ENCODE assay signal across 23 mouse cellular contexts in the genomic region with DNA sequence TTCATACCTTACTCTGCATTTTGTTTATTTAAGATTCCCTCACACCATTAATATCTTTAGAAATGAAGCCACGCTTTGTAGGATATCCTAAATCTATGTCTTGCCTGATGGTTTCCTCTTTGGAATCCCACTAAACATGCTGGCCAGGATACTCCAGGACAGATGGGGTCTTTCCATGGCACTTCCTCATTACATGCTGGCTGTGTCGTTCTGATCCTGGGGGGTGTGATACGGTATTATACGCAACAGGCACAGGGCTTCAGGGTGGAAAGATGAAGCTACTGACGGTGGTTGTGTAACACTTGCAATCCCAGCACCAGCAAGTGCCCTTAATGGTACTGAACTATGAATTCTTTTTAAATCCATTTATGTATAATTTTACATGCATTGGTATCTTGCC.
"Had no signal": no experiment of that assay in that cellular context is flagged by ENCODE, and none has a peak within 500 bp of the region (broad histone marks: within the 10 kb centered on the region; RNA-seq: fewer than 3 reads in every experiment).

No protein-coding gene starts in this region.

- H3K9me3 ChIP-seq: limb, embryonic 10.5 days; limb, embryonic 13.5 days; liver, embryonic 12.5 days; liver, embryonic 15.5 days; midbrain, embryonic 12.5 days; midbrain, embryonic 15.5 days; neural tube, embryonic 13.5 days; stomach, embryonic 15.5 days had no signal

- H3K4me3 ChIP-seq: layer of hippocampus, adult 2 months; limb, embryonic 10.5 days; limb, embryonic 13.5 days; liver, embryonic 12.5 days; liver, embryonic 15.5 days; midbrain, embryonic 12.5 days; midbrain, embryonic 15.5 days; myocyte; neural tube, embryonic 13.5 days; stomach, embryonic 15.5 days had no signal

- H3K4me1 ChIP-seq: limb, embryonic 10.5 days; limb, embryonic 13.5 days; liver, embryonic 12.5 days; midbrain, embryonic 12.5 days; stomach, embryonic 15.5 days had no signal

- H3K36me3 ChIP-seq: liver, embryonic 12.5 days; midbrain, embryonic 12.5 days; midbrain, embryonic 15.5 days; neural tube, embryonic 13.5 days; stomach, embryonic 15.5 days had no signal

- ATAC-seq: intestine, embryonic 16.5 days; liver, embryonic 12.5 days; midbrain, embryonic 15.5 days had no signal

- H3K27me3 ChIP-seq: limb, embryonic 13.5 days; liver, embryonic 12.5 days; liver, embryonic 15.5 days; midbrain, embryonic 12.5 days; midbrain, embryonic 15.5 days; neural tube, embryonic 13.5 days; stomach, embryonic 15.5 days had no signal

- DNase-seq: kidney, adult 18-20 months; kidney, adult 9 months; kidney, postnatal 14 days; kidney, postnatal 4 days; layer of hippocampus, adult 9-11 months; liver; lung, postnatal 10 days; retina, postnatal 1 day; right cerebral cortex, postnatal 25 days; spleen, adult 18-20 months; thymus, postnatal 25 days had no signal

- H3K9ac ChIP-seq: limb, embryonic 13.5 days; liver, embryonic 12.5 days; liver, embryonic 15.5 days; midbrain, embryonic 12.5 days; midbrain, embryonic 15.5 days; neural tube, embryonic 13.5 days; stomach, embryonic 15.5 days had no signal

- H3K27ac ChIP-seq: layer of hippocampus, adult 2 months; limb, embryonic 10.5 days; limb, embryonic 13.5 days; liver, embryonic 12.5 days; liver, embryonic 15.5 days; macrophage; midbrain, embryonic 12.5 days; midbrain, embryonic 15.5 days; neural tube, embryonic 13.5 days; stomach, embryonic 15.5 days had no signal

- H3K4me2 ChIP-seq: limb, embryonic 13.5 days; liver, embryonic 12.5 days; liver, embryonic 15.5 days; midbrain, embryonic 12.5 days; midbrain, embryonic 15.5 days; neural tube, embryonic 13.5 days; stomach, embryonic 15.5 days had no signal
